Mouse (Mus musculus): ENCODE results near the gene Frmd4a. TPM values are rescaled to one million over a fixed set of nuclear protein-coding genes. Genes with fewer than 3 reads are reported as not detected.

The Frmd4a gene
- total RNA-seq, 2 experiments from 2014 or later, result 64.6 to 86.7 TPM

DNA sequence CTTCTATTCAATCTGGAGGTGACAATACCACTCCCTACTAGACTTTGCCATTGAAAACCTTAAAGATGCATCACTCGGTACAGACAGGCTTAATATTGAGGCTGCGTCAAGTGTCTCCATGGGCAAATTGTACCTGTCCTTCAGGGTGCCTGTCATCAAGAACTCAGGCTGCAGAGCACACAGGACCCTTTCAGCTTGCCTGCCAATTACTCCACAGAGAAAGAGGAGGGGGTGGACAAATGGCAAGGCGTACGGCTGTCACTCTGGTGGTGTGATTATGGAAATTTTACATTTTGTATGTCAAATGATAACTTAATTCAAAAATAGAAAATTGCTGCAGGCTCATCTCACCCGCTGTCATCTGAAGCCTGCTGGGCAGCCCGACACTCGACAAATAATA is 353.0 kb downstream of the Frmd4a start:
- DNase-seq (ENCODE audit: extremely low spot score in 1 of 2, low spot score in 1 of 2), result no peak

- DNase-seq (ENCODE audit: extremely low spot score in 1 of 2, low spot score in 1 of 2), result no peak
Measured at GRCm38 (mm10) chr2:4371341-4371740, 353.8 kb downstream of the Frmd4a start.

DNA sequence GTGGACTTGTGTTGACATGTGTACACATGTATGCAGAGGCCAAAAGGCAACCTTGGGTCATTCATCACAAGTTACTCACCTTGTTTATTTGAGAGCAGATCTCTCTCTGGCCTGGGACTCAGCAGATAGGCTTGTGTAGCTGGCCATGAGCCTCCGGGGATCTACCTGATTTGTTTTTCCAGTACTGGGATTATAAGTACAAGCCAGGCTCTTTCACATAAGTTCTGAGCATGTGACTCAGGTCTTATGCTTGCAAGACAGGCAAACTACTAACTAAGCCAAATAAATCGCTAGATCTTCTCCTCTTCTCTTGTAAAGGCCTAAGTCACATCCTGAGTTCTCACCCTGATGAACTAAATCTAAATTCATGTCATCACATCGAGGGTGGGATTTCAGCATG is 361.3 kb downstream of the Frmd4a start:
- DNase-seq (ENCODE audit: extremely low spot score in 1 of 2, low spot score in 1 of 2), result no peak

GRCm38 (mm10) chr2:4380435-4380834 is 362.9 kb downstream of the Frmd4a start:
- no peak for DNase-seq (ENCODE audit: extremely low spot score in 1 of 2, low spot score in 1 of 2)

- DNase-seq (ENCODE audit: extremely low spot score in 1 of 2, low spot score in 1 of 2), result no peak
Measured at GRCm38 (mm10) chr2:4380926-4381325, 363.4 kb downstream of the Frmd4a start.

DNA sequence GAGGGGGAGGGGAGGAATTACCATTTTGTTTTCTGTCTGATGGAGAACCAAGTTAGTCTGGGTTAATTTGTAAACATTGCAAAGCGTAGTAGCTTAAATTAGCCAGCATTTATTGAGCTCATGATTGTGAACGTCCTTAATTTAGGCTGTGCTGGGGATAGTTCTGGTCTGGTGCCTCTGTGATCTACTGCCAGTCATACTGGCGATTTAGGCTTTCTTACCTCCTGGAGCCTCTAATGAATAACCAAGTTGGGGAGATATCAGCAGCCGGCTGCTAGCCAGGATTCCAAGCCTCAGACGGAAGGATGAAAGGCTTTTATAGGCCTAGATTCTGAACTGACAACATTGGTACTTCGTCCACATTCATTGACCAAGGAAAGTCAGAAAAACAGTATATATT is 369.0 kb downstream of the Frmd4a start:
- DNase-seq (ENCODE audit: extremely low spot score in 1 of 2, low spot score in 1 of 2), result no peak

- no peak for DNase-seq (ENCODE audit: extremely low spot score in 1 of 2, low spot score in 1 of 2)
Measured at GRCm38 (mm10) chr2:4389330-4389729, 371.8 kb downstream of the Frmd4a start.

- DNase-seq (ENCODE audit: extremely low spot score in 1 of 2, low spot score in 1 of 2), result no peak
Measured at GRCm38 (mm10) chr2:4391091-4391490, 373.6 kb downstream of the Frmd4a start.

DNA sequence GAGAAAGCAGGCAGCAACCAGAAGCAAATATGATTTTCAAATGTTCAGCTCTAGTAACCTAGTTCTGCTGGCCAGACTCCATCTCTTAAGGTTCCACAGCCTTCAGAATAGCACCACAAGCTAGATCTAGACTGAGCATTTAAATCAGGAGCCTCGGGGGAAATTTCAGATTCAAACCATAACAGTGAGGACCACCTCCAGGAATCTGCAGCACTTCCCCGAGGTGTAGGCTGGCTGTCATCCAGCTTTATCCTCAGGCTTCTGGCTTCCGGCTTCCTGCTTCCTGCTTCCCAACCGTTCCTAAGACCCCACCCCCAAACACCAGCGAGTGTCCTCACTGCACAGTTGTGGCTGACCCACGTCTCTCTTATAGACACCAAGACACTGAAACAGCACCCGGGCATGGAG is 374.2 kb downstream of the Frmd4a start:
- DNase-seq (ENCODE audit: extremely low spot score in 1 of 2, low spot score in 1 of 2), result no peak

GRCm38 (mm10) chr2:4393046-4393445 is 375.5 kb downstream of the Frmd4a start:
- DNase-seq (ENCODE audit: extremely low spot score in 1 of 2, low spot score in 1 of 2), result no peak

DNA sequence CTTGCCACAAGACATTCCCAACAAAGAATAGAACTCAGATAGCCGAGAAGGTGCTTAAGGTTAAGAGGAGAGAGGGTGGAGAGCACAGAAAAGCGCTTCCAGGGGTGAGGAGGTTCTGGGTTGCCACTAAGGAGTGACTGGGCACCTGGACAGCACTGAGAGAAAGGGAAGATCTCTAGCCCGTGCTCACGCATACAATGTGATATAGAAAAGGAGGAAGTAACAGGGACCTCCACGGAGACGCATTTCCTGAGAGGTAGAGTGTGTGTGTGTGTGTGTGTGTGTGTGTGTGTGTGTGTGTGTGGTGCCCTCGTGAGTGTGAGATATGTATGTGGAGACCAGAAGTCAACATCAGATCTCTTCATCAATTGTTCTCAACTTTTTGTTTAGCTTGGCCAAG is 377.1 kb downstream of the Frmd4a start:
- no peak for DNase-seq (ENCODE audit: extremely low spot score in 1 of 2, low spot score in 1 of 2)

DNA sequence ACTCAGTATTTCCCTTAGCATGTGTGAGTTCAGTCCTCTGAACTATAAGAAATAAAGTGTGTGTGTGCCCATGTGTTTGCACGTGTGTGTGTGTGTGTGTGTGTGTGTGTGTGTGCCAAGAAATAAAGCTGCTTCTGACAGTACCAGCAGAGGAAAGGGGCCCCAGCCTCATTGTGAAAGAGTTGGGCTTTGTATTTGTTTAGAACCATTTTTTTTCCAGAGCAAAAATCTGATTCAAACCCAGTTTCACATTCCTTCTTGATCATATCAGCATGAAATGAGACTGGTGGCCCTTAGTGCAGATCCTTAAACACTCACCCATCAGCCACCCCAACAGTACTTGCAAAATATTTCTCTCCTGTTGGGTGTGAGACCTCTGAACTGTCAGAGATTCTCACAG is 382.2 kb downstream of the Frmd4a start:
- no peak for DNase-seq (ENCODE audit: extremely low spot score in 1 of 2, low spot score in 1 of 2)

DNA sequence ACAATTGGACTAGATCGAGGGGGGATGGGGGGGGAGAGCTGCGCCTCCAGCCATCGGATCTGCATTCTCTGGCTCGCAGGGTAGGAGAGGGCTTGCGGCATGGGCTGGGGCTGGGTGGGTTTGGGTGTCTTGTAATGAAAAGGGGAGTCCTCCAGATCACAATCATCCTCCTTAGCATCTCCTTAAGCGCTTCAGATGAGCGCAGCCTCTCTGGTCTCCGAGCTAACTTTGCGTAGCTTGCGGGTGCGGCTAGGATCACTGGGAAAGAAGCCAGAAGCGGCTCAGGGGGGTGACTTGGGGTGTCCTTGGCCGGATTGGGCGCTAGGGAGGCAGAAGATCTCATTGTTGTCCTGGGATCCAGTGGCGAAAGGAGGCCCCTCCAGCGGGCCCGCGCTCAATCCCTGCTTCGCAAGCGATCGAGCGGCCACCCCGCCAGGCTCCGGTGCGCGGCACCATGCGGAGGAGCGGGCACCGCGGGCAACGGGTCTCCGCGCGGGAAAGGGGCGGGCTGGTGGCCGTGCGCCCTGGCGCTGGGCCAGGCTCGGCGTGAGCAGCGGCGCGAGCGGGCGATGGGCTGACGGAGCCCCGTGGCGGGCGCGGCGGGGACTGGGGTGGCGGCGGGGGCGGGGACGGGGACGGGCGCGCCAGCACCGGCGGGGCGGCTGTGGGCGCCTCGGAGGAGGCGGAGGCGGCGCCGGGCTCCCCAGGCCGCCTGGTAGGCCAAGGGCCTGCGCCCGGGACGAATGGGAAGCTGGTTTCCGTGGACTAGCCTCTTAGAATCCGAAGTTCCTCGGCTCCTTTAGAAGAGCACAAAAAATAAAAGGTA is 383.5 kb downstream of the Frmd4a start:
- peak; percentile 31 to 33 for DNase-seq (ENCODE audit: extremely low spot score in 1 of 2, low spot score in 1 of 2)

DNA sequence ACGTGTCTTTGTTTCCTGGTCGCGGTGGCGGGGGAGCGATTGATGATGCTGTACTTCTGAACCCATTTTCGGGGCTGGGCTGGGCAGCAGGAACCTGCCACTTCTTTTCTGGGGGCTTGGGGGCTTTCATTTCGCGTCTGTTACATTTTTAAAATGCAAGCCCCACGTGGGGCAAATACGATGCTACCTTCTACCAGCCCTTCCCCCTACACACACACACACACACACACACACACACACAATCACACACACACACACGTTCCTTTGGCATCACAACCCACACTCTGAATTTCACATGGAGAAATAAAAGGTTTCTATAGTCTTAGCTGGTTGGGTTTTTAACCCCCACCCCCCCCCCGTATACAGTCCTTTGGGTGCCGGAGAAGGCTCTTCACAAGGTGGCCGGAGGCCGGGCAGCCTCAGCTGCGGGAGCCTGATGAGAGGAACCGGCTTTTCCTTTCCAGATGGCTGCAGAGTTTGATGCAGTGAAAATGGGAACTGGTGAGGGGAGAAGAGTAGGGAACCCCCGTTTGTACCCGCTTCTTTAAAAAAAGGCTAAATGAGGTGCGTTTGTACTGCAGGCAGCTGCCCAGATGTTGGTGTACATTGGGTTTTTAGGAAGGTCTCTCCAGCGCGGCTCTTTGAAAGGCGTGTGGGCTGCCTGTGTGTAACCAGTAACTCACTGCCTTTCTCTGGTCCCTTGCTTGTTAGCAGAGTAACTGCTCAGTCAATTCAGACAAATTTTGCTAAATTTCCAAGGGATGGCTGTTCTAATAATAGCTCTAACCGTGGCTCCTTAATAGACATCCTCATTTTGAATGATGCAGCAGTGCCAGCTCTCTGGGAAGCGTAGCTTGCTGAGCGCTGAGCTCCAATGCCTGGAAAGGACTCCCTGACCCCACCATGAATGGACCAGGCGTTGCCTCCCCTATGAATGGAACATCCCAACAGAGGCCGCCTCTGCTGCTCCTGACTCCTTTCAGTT is 384.4 kb downstream of the Frmd4a start:
- DNase-seq (ENCODE audit: extremely low spot score in 1 of 2, low spot score in 1 of 2), result no peak

DNA sequence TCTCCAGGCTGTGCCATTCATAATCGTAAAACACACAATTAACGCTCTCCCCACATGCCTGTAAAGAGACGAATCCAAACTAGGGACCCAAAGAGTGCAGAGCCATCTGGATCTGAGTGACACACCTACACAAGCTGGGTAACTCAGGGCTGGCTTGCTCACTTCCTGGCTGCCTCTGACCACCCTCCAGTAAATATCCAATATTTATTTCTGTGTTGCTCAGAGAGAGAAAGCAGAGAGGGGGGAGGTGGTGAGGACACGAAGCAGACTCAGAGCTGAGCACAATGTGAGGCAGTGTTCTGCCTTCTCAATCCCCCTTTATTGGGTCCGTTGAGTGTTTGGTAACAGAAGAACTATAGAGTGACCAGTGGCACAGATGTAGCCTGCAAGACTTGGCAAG is 389.5 kb downstream of the Frmd4a start:
- DNase-seq (ENCODE audit: extremely low spot score in 1 of 2, low spot score in 1 of 2), result no peak

DNA sequence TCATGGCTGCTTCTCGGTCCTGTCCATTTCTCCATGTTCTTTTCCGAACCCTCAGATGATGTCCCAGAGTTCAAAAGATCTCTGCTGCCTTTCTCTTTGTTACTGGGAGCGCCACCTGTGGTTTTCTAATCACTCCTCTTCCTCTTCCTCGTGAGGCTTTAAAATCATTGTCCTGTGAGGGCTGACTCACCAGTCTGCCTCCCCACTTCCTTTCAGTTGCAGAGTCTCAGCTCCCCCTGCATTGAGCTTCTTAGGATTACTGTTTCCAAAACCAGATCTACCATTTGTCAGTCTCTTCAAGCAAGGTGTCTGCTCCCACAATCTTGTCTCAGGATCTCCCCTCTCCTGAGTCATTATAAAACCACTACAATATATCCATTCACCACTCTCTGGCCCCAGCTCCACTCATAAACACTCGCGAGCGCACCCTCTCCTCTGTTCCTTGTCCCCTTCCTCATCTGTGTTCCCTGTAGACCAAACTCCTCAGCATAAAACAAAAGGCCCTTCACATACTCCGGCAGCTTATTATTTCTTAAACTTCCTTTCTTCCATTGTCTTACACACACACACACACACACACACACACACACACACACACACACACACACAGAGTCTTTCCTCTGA is 392.4 kb downstream of the Frmd4a start:
- DNase-seq (ENCODE audit: extremely low spot score in 1 of 2, low spot score in 1 of 2), result no peak

DNA sequence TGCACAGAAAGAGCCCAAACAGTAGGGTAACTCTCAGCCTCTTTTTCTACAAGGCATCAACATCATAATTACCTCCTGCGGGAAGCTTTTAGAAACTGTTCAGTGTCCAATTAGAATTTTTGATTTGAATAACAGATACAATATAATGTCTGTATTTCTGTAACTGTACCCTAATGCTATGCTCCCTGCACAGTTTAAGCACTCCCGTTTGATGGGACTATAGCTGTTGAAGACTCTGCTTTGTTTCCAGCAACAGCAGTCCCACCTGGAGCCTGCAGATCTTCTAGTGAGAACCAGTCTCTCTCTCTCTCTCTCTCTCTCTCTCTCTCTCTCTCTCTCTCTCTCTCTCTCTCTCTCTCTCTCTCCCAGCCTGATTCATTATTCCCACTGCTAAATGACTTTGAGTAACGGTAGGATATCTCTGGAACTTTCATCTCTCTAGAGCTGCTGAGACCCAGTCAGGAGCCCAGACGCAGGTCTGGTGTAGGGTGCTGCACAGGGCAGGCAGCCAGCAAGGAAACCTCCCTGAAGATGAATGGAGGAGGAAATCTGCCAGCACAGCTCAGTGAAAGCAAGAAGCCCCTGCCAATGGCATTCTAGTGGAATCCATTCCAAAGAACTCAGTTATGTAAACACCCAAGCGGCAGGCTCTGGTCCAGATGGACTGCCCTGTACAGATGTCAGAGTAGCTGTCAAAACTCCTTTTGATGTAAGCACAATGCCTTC is 395.5 kb downstream of the Frmd4a start:
- DNase-seq (ENCODE audit: extremely low spot score in 1 of 2, low spot score in 1 of 2), result no peak

GRCm38 (mm10) chr2:4413596-4414335 is 396.2 kb downstream of the Frmd4a start:
- no peak for DNase-seq (ENCODE audit: extremely low spot score in 1 of 2, low spot score in 1 of 2)

DNA sequence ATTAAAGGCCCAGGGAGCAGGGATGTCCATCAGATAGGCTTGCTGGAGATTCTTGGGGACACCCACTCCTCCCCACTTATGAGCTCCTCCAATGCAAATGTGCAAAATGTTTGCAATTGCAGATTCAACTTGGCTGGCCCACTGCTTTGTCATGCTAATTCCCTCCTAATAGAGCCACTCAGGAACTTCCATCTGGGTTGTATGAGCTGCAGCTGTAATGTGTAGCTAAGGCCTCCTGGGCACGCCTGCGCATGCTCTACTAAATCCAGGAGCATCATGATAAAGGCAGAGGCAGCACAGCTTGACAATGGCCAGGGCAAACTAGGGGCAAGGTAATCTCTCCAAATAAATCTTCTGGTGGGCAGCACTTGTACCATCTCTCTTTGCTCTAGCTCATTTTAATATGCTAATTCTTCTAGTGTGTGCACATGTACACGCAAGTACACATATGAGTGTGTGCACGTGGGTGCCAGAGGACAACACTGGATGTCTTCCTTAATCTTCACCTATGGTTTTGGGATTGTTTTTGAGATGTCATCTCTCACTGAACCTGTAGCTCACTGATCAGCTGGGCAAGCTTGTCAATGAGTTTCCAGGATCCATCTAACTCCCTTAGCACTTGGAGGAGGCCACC is 403.3 kb downstream of the Frmd4a start:
- DNase-seq (ENCODE audit: extremely low spot score in 1 of 2, low spot score in 1 of 2), result no peak

Measured in layer of hippocampus, postnatal 25 days (tissue).